ENCODE assay signal across 1 mouse cellular context in genomic region chr5:30914101-30914635, GRCm38 (mm10).
TF ChIP-seq lines count a peak whose summit lies in the region.

No protein-coding gene starts in this region.

TF ChIP-seq in MEL, 35 proteins besides CTCF, POLR2A, EP300 and RAD21 (continued from another document):
- TF ChIP-seq MEF2A (IDR thresholded peaks at IDR 0.05; ENCODE audit: extremely low read depth, insufficient replicate concordance, low read depth, low read length, poor library complexity, severe bottlenecking) = no peak
TF ChIP-seq in MEL: peak in this region for 0.
